ENCODE assay signal across 29 mouse cellular contexts in genomic region chr2:121602397-121602796, GRCm38 (mm10).
DNase-seq lines count a peak whose midpoint lies in the region; ATAC-seq and TF ChIP-seq lines count a peak whose summit lies in the region.
"Had no signal": no experiment of that assay in that cellular context is flagged by ENCODE, and none has a peak within 500 bp of the region (broad histone marks: within the 10 kb centered on the region; RNA-seq: fewer than 3 reads in every experiment).

No protein-coding gene starts in this region.

- no peak for TF ChIP-seq POLR2A in limb, embryonic 14.5 days (IDR thresholded peaks at IDR 0.05; ENCODE audit: borderline replicate concordance, extremely low read depth, insufficient read depth, insufficient read length)

- no peaks in the 10 kb centered on the region for H3K36me3 ChIP-seq in embryonic facial prominence, embryonic 14.5 days (ENCODE audit: control insufficient read depth, insufficient read depth, low read length)
- H3K36me3 ChIP-seq in embryonic facial prominence, embryonic 10.5 days (replicated peaks), result no peaks in the 10 kb centered on the region
- no peaks in the 10 kb centered on the region for H3K36me3 ChIP-seq in limb, embryonic 12.5 days
- H3K36me3 ChIP-seq in limb, embryonic 10.5 days, result no peaks in the 10 kb centered on the region
- no peaks in the 10 kb centered on the region for H3K36me3 ChIP-seq in limb, embryonic 14.5 days (ENCODE audit: control insufficient read depth, insufficient read depth, low read length)
- H3K36me3 ChIP-seq: G1E; heart, embryonic 12.5 days; midbrain, embryonic 13.5 days; neural tube, embryonic 12.5 days had no signal

- no peaks in the 10 kb centered on the region for H3K4me1 ChIP-seq in embryonic facial prominence, embryonic 14.5 days (ENCODE audit: control insufficient read depth, insufficient read depth, low read length)
- H3K4me1 ChIP-seq in embryonic facial prominence, embryonic 10.5 days, result peaks cover 15% of the 10 kb centered on the region
- peaks cover 11% of the 10 kb centered on the region for H3K4me1 ChIP-seq in limb, embryonic 12.5 days (replicated peaks)
- H3K4me1 ChIP-seq in limb, embryonic 10.5 days, result peaks cover 35% of the 10 kb centered on the region
- H3K4me1 ChIP-seq in limb, embryonic 14.5 days (ENCODE audit: control insufficient read depth, insufficient read depth, low read length), result no peaks in the 10 kb centered on the region
- H3K4me1 ChIP-seq: neural tube, embryonic 12.5 days had no signal

- no peaks in the 10 kb centered on the region for H3K27me3 ChIP-seq in embryonic facial prominence, embryonic 14.5 days (replicated peaks; ENCODE audit: control insufficient read depth, insufficient read depth, low read length)
- no peaks in the 10 kb centered on the region for H3K27me3 ChIP-seq in embryonic facial prominence, embryonic 10.5 days (replicated peaks; ENCODE audit: low read depth, poor library complexity, severe bottlenecking)
- H3K27me3 ChIP-seq in limb, embryonic 12.5 days, result no peaks in the 10 kb centered on the region
- H3K27me3 ChIP-seq in limb, embryonic 10.5 days (ENCODE audit: low read depth, poor library complexity, severe bottlenecking), result no peaks in the 10 kb centered on the region
- H3K27me3 ChIP-seq in limb, embryonic 14.5 days (ENCODE audit: control insufficient read depth, insufficient read depth, low read length), result no peaks in the 10 kb centered on the region
- H3K27me3 ChIP-seq: heart, embryonic 12.5 days; midbrain, embryonic 13.5 days; neural tube, embryonic 12.5 days had no signal

- no peak overlapping the region for H3K9ac ChIP-seq in embryonic facial prominence, embryonic 14.5 days (ENCODE audit: low read depth, low read length)
- H3K9ac ChIP-seq in limb, embryonic 12.5 days (replicated peaks), result no peak overlapping the region
- H3K9ac ChIP-seq in limb, embryonic 14.5 days (ENCODE audit: low read depth, low read length, severe bottlenecking), result no peak overlapping the region
- H3K9ac ChIP-seq: heart, embryonic 12.5 days; liver, embryonic 14.5 days; midbrain, embryonic 13.5 days; neural tube, embryonic 12.5 days had no signal

- peak; percentile 36 for DNase-seq in embryonic facial prominence, embryonic 14.5 days (ENCODE audit: low spot score)
- no peak for DNase-seq in embryonic facial prominence, embryonic 10.5 days (ENCODE audit: low spot score)
- DNase-seq in limb, embryonic 10.5 days (ENCODE audit: low spot score), result no peak
- DNase-seq in NIH3T3 (ENCODE audit: low read depth), result peak; percentile 65
- DNase-seq in limb, embryonic 14.5 days (ENCODE audit: low spot score), result peak; percentile 27
- DNase-seq in urinary bladder, postnatal 36 days (ENCODE audit: low spot score in 2 of 2), result no peak
- DNase-seq in kidney, adult 18-20 months, result no peak
- DNase-seq: adrenal gland, postnatal 14 days; cerebellum, postnatal 14 days; gastrocnemius, adult 2 months; heart, adult 2 months; heart, postnatal 4 days; kidney, postnatal 14 days; layer of hippocampus, adult 9-11 months; liver; lung, adult 2 months; lung, postnatal 10 days; right cerebral cortex, adult 18-20 months; spleen, adult 18-20 months; thymus, postnatal 14 days had no signal

- no peak overlapping the region for H3K4me3 ChIP-seq in embryonic facial prominence, embryonic 14.5 days (ENCODE audit: low read depth, low read length)
- no peak overlapping the region for H3K4me3 ChIP-seq in embryonic facial prominence, embryonic 10.5 days
- no peak overlapping the region for H3K4me3 ChIP-seq in limb, embryonic 12.5 days (replicated peaks)
- no peak overlapping the region for H3K4me3 ChIP-seq in limb, embryonic 10.5 days
- no peak overlapping the region for H3K4me3 ChIP-seq in limb, embryonic 14.5 days (replicated peaks; ENCODE audit: low read length)
- H3K4me3 ChIP-seq: gastrocnemius, adult 2 months; heart, adult 2 months; heart, embryonic 12.5 days; midbrain, embryonic 13.5 days; neural tube, embryonic 12.5 days had no signal

- H3K4me2 ChIP-seq in embryonic facial prominence, embryonic 14.5 days (ENCODE audit: low read depth, low read length), result no peak overlapping the region
- H3K4me2 ChIP-seq in limb, embryonic 12.5 days, result no peak overlapping the region; the same call in 1 of the 2 replicates
- no peak overlapping the region for H3K4me2 ChIP-seq in limb, embryonic 14.5 days (replicated peaks; ENCODE audit: low read depth, low read length, severe bottlenecking)
- H3K4me2 ChIP-seq: heart, embryonic 12.5 days; midbrain, embryonic 13.5 days; neural tube, embryonic 12.5 days had no signal

- no peak for ATAC-seq in embryonic facial prominence, embryonic 14.5 days (ENCODE audit: low read depth)
- ATAC-seq in limb, embryonic 12.5 days (ENCODE audit: insufficient number of reproducible peaks, insufficient read depth, low FRiP score, low TSS enrichment, low read depth), result no peak
- 0 out of 2 replicates have a peak, but pooled peaks have one; percentile 26 for ATAC-seq in limb, embryonic 14.5 days (ENCODE audit: low FRiP score, low read depth)
- ATAC-seq: forebrain, embryonic 14.5 days; intestine, postnatal 0 days; midbrain, embryonic 13.5 days had no signal

- H3K9me3 ChIP-seq in embryonic facial prominence, embryonic 14.5 days (ENCODE audit: control insufficient read depth, low read length), result no peaks in the 10 kb centered on the region
- H3K9me3 ChIP-seq in embryonic facial prominence, embryonic 10.5 days, result no peaks in the 10 kb centered on the region
- no peaks in the 10 kb centered on the region for H3K9me3 ChIP-seq in limb, embryonic 12.5 days
- no peaks in the 10 kb centered on the region for H3K9me3 ChIP-seq in limb, embryonic 10.5 days (replicated peaks)
- H3K9me3 ChIP-seq in limb, embryonic 14.5 days (ENCODE audit: control insufficient read depth, low read length), result no peaks in the 10 kb centered on the region
- H3K9me3 ChIP-seq: G1E; heart, embryonic 12.5 days; midbrain, embryonic 13.5 days; neural tube, embryonic 12.5 days had no signal

- 52% methylated on average over 4 of the region's 4 CpGs for WGBS in embryonic facial prominence, embryonic 14.5 days
- 57% methylated on average over 4 of the region's 4 CpGs for WGBS in embryonic facial prominence, embryonic 10.5 days
- 22% methylated on average over 4 of the region's 4 CpGs for WGBS in limb, embryonic 12.5 days
- 45% methylated on average over 4 of the region's 4 CpGs for WGBS in limb, embryonic 10.5 days
- WGBS in limb, embryonic 14.5 days, result 19% methylated on average over 4 of the region's 4 CpGs

- H3K27ac ChIP-seq in embryonic facial prominence, embryonic 14.5 days (replicated peaks; ENCODE audit: low read depth, low read length), result no peak overlapping the region
- no peak overlapping the region for H3K27ac ChIP-seq in embryonic facial prominence, embryonic 10.5 days (replicated peaks)
- peak overlapping the region; percentile 42; the same call in 1 of the 2 replicates for H3K27ac ChIP-seq in limb, embryonic 12.5 days
- H3K27ac ChIP-seq in limb, embryonic 10.5 days, result no peak overlapping the region
- no peak overlapping the region for H3K27ac ChIP-seq in limb, embryonic 14.5 days (replicated peaks; ENCODE audit: low read depth, low read length)
- H3K27ac ChIP-seq: gastrocnemius, adult 2 months; heart, adult 2 months; liver, embryonic 14.5 days; macrophage; midbrain, embryonic 13.5 days; neural tube, embryonic 12.5 days had no signal

Comparison
In these comparisons a context has a peak if more than half of its experiments do, and no peak if none do; other contexts are left out.
1. DNase-seq: peak in embryonic facial prominence, embryonic 14.5 days (single experiment), NIH3T3 (single experiment) and limb, embryonic 14.5 days (single experiment); none in embryonic facial prominence, embryonic 10.5 days (single experiment), limb, embryonic 10.5 days (single experiment), urinary bladder, postnatal 36 days (0 of 2) and kidney, adult 18-20 months (single experiment).